Mouse (Mus musculus) cerebellum, adult 2 months (tissue): Measurements from ENCODE around the gene Sv2b. TPM values are rescaled to one million over a fixed set of nuclear protein-coding genes. Genes with fewer than 3 reads are reported as not detected.
"Not testable (repeated sequence)": the region's sequence is repeated elsewhere in the genome, so short reads cannot be mapped to it uniquely, and the experiment has no call there.

Experiments
- DNase-seq, 2 experiments: peaks; one replicate each; pipeline ENCODE4 v3.0.0; 2021
- H3K27ac ChIP-seq: fragments of 200-500 bp; 2 replicates; pipeline ENCODE4 v1.5.1; 2012; ENCODE audit warnings: low read length, control low read depth, inconsistent platforms; ENCODE audit not compliant: insufficient read depth
- H3K27me3 ChIP-seq: fragments of 200-500 bp; 2 replicates; pipeline ENCODE4 v1.6.1; 2012; ENCODE audit warnings: inconsistent platforms, mild to moderate bottlenecking, low read length, moderate library complexity; ENCODE audit not compliant: control insufficient read depth, insufficient read depth
- H3K4me1 ChIP-seq: fragments of 200-500 bp; 2 replicates; pipeline ENCODE4 v1.6.1; 2011; ENCODE audit warnings: low read length; ENCODE audit not compliant: control insufficient read depth, insufficient read depth
- H3K4me3 ChIP-seq: fragments of 200-500 bp; replicated peaks from 2 replicates; pipeline ENCODE3; 2011; ENCODE audit warnings: mild to moderate bottlenecking, low read depth, low read length, control low read depth; ENCODE audit not compliant: insufficient read depth
- CTCF ChIP-seq: fragments of 200-500 bp; IDR thresholded peaks from 2 replicates; pipeline ENCODE4 v1.5.1; 2011; ENCODE audit warnings: low read depth, mild to moderate bottlenecking, control low read depth, low read length, moderate library complexity, borderline replicate concordance; ENCODE audit not compliant: insufficient read depth
- POLR2A ChIP-seq: fragments of 200-500 bp; IDR thresholded peaks from 2 replicates; pipeline ENCODE4 v1.6.1; 2011; ENCODE audit warnings: low read length, control low read depth, borderline replicate concordance; ENCODE audit not compliant: insufficient read depth
- WGBS: fragments of 180-500 bp; shearing (Covaris S2); methylation state at CpG from one replicate; pipeline ENCODE4 v1.1.7; 2018; 5-methylcytosine and 5-hydroxymethylcytosine counted together
- polyA plus RNA-seq: library from polyadenylated mRNA; depleted of rRNA; stranded (reverse); fragments of >200 nt; gene quantifications from 2 replicates; pipeline ENCODE4 v1.2.3, GENCODE M21; 2012

Sv2b gene
- polyA plus RNA-seq, 1 experiment, result 89.2 TPM

- Histone ChIP-seq H3K4me1 (peaks cover 24% of the 10 kb centered on the region), H3K4me3 (no peak overlapping the region), H3K27ac (peak overlapping the region; percentile 41; the same call in 1 of the 2 replicates), H3K27me3 (no peaks in the 10 kb centered on the region)
- TF ChIP-seq POLR2A, result no peak
- TF ChIP-seq CTCF, result no peak
- DNase-seq, result no peak
- 27% methylated on average over 3 of the region's 3 CpGs for WGBS
Measured at GRCm38 (mm10) chr7:75207965-75208644, 101.0 kb downstream of the Sv2b start.

GRCm38 (mm10) chr7:75206671-75207070 is 102.4 kb downstream of the Sv2b start:
- WGBS, result 80% methylated on average over 3 of the region's 3 CpGs
- DNase-seq, result no peak
- Histone ChIP-seq H3K27ac (no peak overlapping the region), H3K27me3 (no peaks in the 10 kb centered on the region), H3K4me1 (peaks cover 24% of the 10 kb centered on the region), H3K4me3 (no peak overlapping the region)
- no peak for TF ChIP-seq CTCF

GRCm38 (mm10) chr7:75205386-75205785 is 103.7 kb downstream of the Sv2b start:
- H3K27me3 ChIP-seq, result no peaks in the 10 kb centered on the region
- no peak for TF ChIP-seq CTCF
- TF ChIP-seq POLR2A, result no peak
- peaks cover 24% of the 10 kb centered on the region for H3K4me1 ChIP-seq
- 26% methylated on average over 3 of the region's 3 CpGs for WGBS
- H3K4me3 ChIP-seq, result no peak overlapping the region
- no peak overlapping the region for H3K27ac ChIP-seq
- no peak for DNase-seq

GRCm38 (mm10) chr7:75194919-75195230 is 114.2 kb downstream of the Sv2b start:
- peaks cover 15% of the 10 kb centered on the region for H3K4me1 ChIP-seq
- WGBS, result 97% methylated on average over 1 of the region's 1 CpGs
- H3K27ac ChIP-seq, H3K4me3 ChIP-seq, H3K27me3 ChIP-seq, DNase-seq: not testable (repeated sequence)

GRCm38 (mm10) chr7:75194158-75194918 is 114.7 kb downstream of the Sv2b start:
- H3K27me3 ChIP-seq, result no peaks in the 10 kb centered on the region
- no peak for DNase-seq
- H3K27ac ChIP-seq, result no peak overlapping the region
- WGBS, result 96% methylated on average over 4 of the region's 4 CpGs
- no peak overlapping the region for H3K4me3 ChIP-seq
- peaks cover 15% of the 10 kb centered on the region for H3K4me1 ChIP-seq
- TF ChIP-seq CTCF (no peak), POLR2A (no peak)

GRCm38 (mm10) chr7:75190192-75190591 is 118.9 kb downstream of the Sv2b start:
- 12% methylated on average over 3 of the region's 3 CpGs for WGBS
- Histone ChIP-seq H3K27me3 (no peaks in the 10 kb centered on the region), H3K27ac (peak overlapping the region; percentile 61), H3K4me1 (peaks cover 15% of the 10 kb centered on the region), H3K4me3 (no peak overlapping the region)
- peak; percentile 37 to 64 for DNase-seq
- TF ChIP-seq POLR2A (no peak), CTCF (no peak)

- no peak overlapping the region for H3K27ac ChIP-seq
- no peak overlapping the region for H3K4me3 ChIP-seq
- 68% methylated on average over 3 of the region's 3 CpGs for WGBS
- no peak for TF ChIP-seq POLR2A
- no peak for TF ChIP-seq CTCF
- no peaks in the 10 kb centered on the region for H3K27me3 ChIP-seq
- H3K4me1 ChIP-seq, result peaks cover 3% of the 10 kb centered on the region; the same call in 1 of the 2 replicates
- no peak for DNase-seq
Measured at GRCm38 (mm10) chr7:75175042-75175441, 134.0 kb downstream of the Sv2b start.

GRCm38 (mm10) chr7:75167481-75167880 is 141.6 kb downstream of the Sv2b start:
- Histone ChIP-seq H3K27me3 (no peaks in the 10 kb centered on the region), H3K27ac (no peak overlapping the region), H3K4me3 (no peak overlapping the region), H3K4me1 (peaks cover 10% of the 10 kb centered on the region; the same call in 1 of the 2 replicates)
- DNase-seq, result peak; percentile 50 to 61
- TF ChIP-seq CTCF (no peak), POLR2A (no peak)
- WGBS, result 53% methylated on average over 3 of the region's 3 CpGs
